In the genomic region with DNA sequence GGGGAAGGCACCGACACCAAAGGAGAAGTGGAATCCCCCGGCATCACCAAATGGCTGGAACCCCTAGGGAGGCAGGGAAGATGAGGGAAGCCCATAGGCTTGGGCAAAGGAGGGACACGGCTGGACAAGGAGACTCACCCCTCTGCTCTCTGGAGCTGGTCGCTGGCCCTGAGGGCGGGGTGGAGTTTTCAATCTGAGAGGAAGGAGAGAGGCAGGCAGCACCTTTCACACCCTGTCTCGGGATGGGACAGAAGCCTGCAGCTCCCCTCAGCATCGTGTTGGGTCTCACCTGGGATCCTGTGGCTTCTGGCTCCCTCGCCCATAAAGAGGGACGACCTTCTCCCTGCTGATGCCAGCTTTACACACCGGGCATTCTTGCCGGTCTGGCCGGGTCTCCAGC, we compare ENCODE assay signal across 8 mouse cellular contexts. TPM values are rescaled to one million over a fixed set of nuclear protein-coding genes. Genes with fewer than 3 reads are reported as not detected.
DNase-seq lines count a peak whose midpoint lies in the region; ATAC-seq and TF ChIP-seq lines count a peak whose summit lies in the region.

No protein-coding gene starts in this region.

- H3K36me3 ChIP-seq in forebrain, embryonic 15.5 days: peaks cover 16% of the 10 kb centered on the region
- peaks cover 12% of the 10 kb centered on the region for H3K36me3 ChIP-seq in liver, embryonic 14.5 days (replicated peaks; ENCODE audit: control insufficient read depth, insufficient read depth, low read depth)

- peak; percentile 30 to 56 for DNase-seq in adrenal gland, adult (ENCODE audit: inconsistent age in 2 of 2, low spot score in 1 of 2)
- DNase-seq in adrenal gland, postnatal 25 days: no peak
- DNase-seq in kidney, postnatal 10 days: peak; percentile 11
- no peak for DNase-seq in kidney, postnatal 4 days
- no peak for DNase-seq in liver, embryonic 14.5 days (ENCODE audit: low read depth in 3 of 3, low spot score in 3 of 3)
- DNase-seq in urinary bladder, postnatal 25 days (ENCODE audit: low spot score): no peak
- no peak for DNase-seq in heart, postnatal 14 days

- no peaks in the 10 kb centered on the region for H3K27me3 ChIP-seq in forebrain, embryonic 15.5 days
- H3K27me3 ChIP-seq in liver, embryonic 14.5 days (ENCODE audit: control insufficient read depth, insufficient read depth, low read length): no peaks in the 10 kb centered on the region

- intact Hi-C loops in heart, postnatal 14 days (cut with DNase I): loop anchor here (10.0 kb wide), 1 partner anchor 477 kb away; a partner anchor contains a TSS

- H3K4me2 ChIP-seq in forebrain, embryonic 15.5 days (replicated peaks): peak overlapping the region; percentile 81; the same call in 1 of the 2 replicates
- peak overlapping the region; percentile 95 for H3K4me2 ChIP-seq in liver, embryonic 14.5 days (ENCODE audit: low read depth)

- no peak for ATAC-seq in forebrain, embryonic 15.5 days (replicated peaks)
- no peak for ATAC-seq in liver, embryonic 14.5 days (ENCODE audit: insufficient read depth)

- H3K4me3 ChIP-seq in forebrain, embryonic 15.5 days: peak overlapping the region; percentile 93
- no peak overlapping the region; a peak in 1 of 4 replicates for H3K4me3 ChIP-seq in liver, embryonic 14.5 days (ENCODE audit: insufficient read depth in 1 of 2, low read depth in 2 of 2, low read length in 2 of 2)

- H3K4me1 ChIP-seq in forebrain, embryonic 15.5 days: peaks cover 31% of the 10 kb centered on the region
- peaks cover 12 to 25% of the 10 kb centered on the region in 2 experiments for H3K4me1 ChIP-seq in liver, embryonic 14.5 days (replicated peaks; ENCODE audit: control insufficient read depth in 2 of 2, insufficient read depth in 2 of 2, low read length in 1 of 2)

- no peak for TF ChIP-seq EP300 in liver, embryonic 14.5 days (IDR thresholded peaks at IDR 0.05; ENCODE audit: low read depth)

- no peak overlapping the region for H3K27ac ChIP-seq in forebrain, embryonic 15.5 days (replicated peaks)
- H3K27ac ChIP-seq in liver, embryonic 14.5 days: no peak overlapping the region

- H3K9ac ChIP-seq in forebrain, embryonic 15.5 days (replicated peaks): peak overlapping the region; percentile 83; the same call in 1 of the 2 replicates
- no peak overlapping the region for H3K9ac ChIP-seq in liver, embryonic 14.5 days (replicated peaks)

- 89% methylated on average over 12 of the region's 12 CpGs for WGBS in forebrain, embryonic 15.5 days
- WGBS in liver, embryonic 14.5 days (ENCODE audit: insufficient replicate concordance): 85% methylated on average over 12 of the region's 12 CpGs

- TF ChIP-seq CTCF in liver, embryonic 14.5 days (IDR thresholded peaks at IDR 0.05; ENCODE audit: low read depth): no peak

- no peaks in the 10 kb centered on the region for H3K9me3 ChIP-seq in forebrain, embryonic 15.5 days
- H3K9me3 ChIP-seq in liver, embryonic 14.5 days (ENCODE audit: control insufficient read depth, low read length): no peaks in the 10 kb centered on the region

RNA-seq across cellular contexts. Expression of a gene that starts 1.7 kb away (rescaled TPM):
- 79.3 and 91.3 TPM in 2 replicates for total RNA-seq in adrenal gland, postnatal 25 days (2021)
- polyA plus RNA-seq in forebrain, embryonic 15.5 days (2015; fragmentation: Nextera tagmentation; extraction: Ambion mirVana): 313 and 321 TPM in 2 replicates
- 51.5 and 61.2 TPM in 2 replicates for polyA plus RNA-seq in liver, embryonic 14.5 days (2012; rRNA removed)
- polyA plus RNA-seq in liver, embryonic 14.5 days (2014; fragmentation: Nextera tagmentation; extraction: Ambion mirVana): 59.6 and 66.4 TPM in 2 replicates
- 10 to 100 TPM; 33.6 to 35.4 TPM for total RNA-seq in heart, postnatal 14 days (2021)

RNA-seq across cellular contexts. Expression of a gene that starts 2.3 kb away (rescaled TPM):
- 105 and 122 TPM in 2 replicates for total RNA-seq in adrenal gland, postnatal 25 days (2021)
- polyA plus RNA-seq in forebrain, embryonic 15.5 days (2015; fragmentation: Nextera tagmentation; extraction: Ambion mirVana): 89.2 and 91.1 TPM in 2 replicates
- 35.9 and 45.5 TPM in 2 replicates for polyA plus RNA-seq in liver, embryonic 14.5 days (2012; rRNA removed)
- 19.0 and 21.4 TPM in 2 replicates for polyA plus RNA-seq in liver, embryonic 14.5 days (2014; fragmentation: Nextera tagmentation; extraction: Ambion mirVana)
- 10 to 100 TPM; 56.3 to 57.9 TPM for total RNA-seq in heart, postnatal 14 days (2021)

RNA-seq across cellular contexts. Expression of a gene that starts 4.1 kb away (rescaled TPM):
- total RNA-seq in adrenal gland, postnatal 25 days (2021): 0.57 and 1.5 TPM in 2 replicates
- polyA plus RNA-seq in forebrain, embryonic 15.5 days (2015; fragmentation: Nextera tagmentation; extraction: Ambion mirVana): 1.8 TPM in 2 replicates
- 1.3 TPM in 2 replicates for polyA plus RNA-seq in liver, embryonic 14.5 days (2012; rRNA removed)
- 0.41 and 0.53 TPM in 2 replicates for polyA plus RNA-seq in liver, embryonic 14.5 days (2014; fragmentation: Nextera tagmentation; extraction: Ambion mirVana)
- total RNA-seq in heart, postnatal 14 days (2021): 1 to 10 TPM; 1.0 to 1.2 TPM

RNA-seq across cellular contexts. Expression of a gene that starts 10.7 kb away (rescaled TPM):
- total RNA-seq in adrenal gland, postnatal 25 days (2021): 36.4 and 51.6 TPM in 2 replicates
- 6.8 and 7.5 TPM in 2 replicates for polyA plus RNA-seq in forebrain, embryonic 15.5 days (2015; fragmentation: Nextera tagmentation; extraction: Ambion mirVana)
- polyA plus RNA-seq in liver, embryonic 14.5 days (2012; rRNA removed): 21.1 and 22.7 TPM in 2 replicates
- 2.7 and 3.3 TPM in 2 replicates for polyA plus RNA-seq in liver, embryonic 14.5 days (2014; fragmentation: Nextera tagmentation; extraction: Ambion mirVana)
- total RNA-seq in heart, postnatal 14 days (2021): 10 to 100 TPM; 20.1 to 22.6 TPM

RNA-seq across cellular contexts. Expression of a gene that starts 12.2 kb away (rescaled TPM):
- 4.6 and 4.9 TPM in 2 replicates for total RNA-seq in adrenal gland, postnatal 25 days (2021)
- polyA plus RNA-seq in forebrain, embryonic 15.5 days (2015; fragmentation: Nextera tagmentation; extraction: Ambion mirVana): 2.7 and 3.2 TPM in 2 replicates
- polyA plus RNA-seq in liver, embryonic 14.5 days (2012; rRNA removed): 2.9 and 4.2 TPM in 2 replicates
- polyA plus RNA-seq in liver, embryonic 14.5 days (2014; fragmentation: Nextera tagmentation; extraction: Ambion mirVana): 8.1 and 9.8 TPM in 2 replicates
- total RNA-seq in heart, postnatal 14 days (2021): 1 to 10 TPM; 5.6 to 7.8 TPM

Comparison
In these comparisons a context has a peak if more than half of its experiments do, and no peak if none do; other contexts are left out.
1. DNase-seq: peak in adrenal gland, adult (2 of 2) and kidney, postnatal 10 days (single experiment); none in adrenal gland, postnatal 25 days (single experiment), kidney, postnatal 4 days (0 of 2), liver, embryonic 14.5 days (0 of 3), urinary bladder, postnatal 25 days (single experiment) and heart, postnatal 14 days (0 of 2).